Mouse (Mus musculus) lung, adult 18-20 months (tissue): ENCODE results near the gene Ccnq.
A peak's percentile ranks its signal among the peaks of the same experiment; 100 is the strongest.

Experiments
- DNase-seq, 2 experiments: peaks; one replicate each; pipeline ENCODE4 v3.0.0; 2022; ENCODE audit warnings: mixed read lengths in 2 of 2

Ccnq gene

DNA sequence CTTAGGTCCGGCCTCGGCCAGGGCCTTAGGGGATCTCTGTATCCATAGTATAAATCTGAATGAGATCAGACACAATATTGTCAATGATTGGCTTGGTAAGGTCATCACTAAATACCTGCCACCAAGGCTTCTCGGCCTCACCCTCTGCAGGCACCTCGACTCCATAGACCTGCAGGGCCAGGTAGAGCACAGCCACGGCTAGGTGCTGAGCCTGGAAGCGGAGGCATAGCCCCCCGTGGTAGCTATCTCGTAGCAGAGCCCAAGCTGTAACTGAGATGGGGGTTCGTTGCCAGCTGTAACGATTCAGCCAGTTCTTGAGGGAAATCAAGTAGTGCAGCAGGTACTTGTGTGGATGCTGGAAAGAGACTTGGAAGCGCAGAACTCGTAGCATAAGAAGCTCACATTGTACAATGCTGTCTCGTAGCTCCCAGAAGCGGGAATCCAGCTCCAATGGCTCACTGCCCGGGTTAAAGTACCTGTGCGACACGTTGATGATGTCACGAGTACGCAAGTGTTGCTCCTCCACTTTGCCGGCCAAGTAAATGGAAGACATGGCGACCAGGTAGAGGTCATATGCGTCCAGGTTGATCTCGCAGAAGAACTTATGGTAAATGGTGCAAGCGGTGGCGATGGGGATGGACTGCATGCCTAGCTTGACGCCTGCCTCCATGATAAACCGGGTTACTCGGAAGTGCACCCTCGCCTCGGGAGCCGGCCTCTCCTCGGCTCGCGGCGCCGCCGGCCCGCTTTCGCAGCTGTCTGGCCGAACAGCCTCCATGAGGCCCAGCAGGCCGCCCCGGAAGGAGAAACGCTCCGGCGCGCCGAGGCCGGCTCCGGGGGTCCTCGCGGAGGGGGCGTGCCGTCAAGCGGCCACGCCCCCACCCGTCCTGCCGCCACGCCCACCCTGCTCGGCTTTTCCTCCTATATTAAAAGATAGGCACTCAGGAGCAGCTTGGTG, at the start of gene Ccnq:
Gene Ccnq, minus strand, starts transcription at position 845 of the 958 bp plus-strand sequence.
- DNase-seq = peak; percentile 74 to 79

DNA sequence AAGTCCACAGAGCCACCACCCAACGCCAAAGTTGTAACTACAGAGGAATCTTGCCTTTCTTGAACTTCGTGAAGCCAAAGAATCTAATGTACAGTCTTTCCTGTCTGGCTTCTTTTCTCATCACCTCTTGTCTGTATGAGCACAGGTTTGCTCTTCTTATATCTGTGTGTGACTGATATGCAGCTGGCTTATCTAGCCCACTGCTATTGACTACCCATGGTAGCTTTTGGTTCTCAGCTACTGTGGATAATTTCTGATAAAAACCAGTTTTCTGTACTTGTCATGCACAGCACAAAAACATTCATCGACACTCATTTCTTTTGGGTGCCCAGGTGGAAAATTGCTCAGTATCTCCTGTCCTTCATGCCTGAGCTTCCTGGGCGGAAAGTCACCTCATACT, 49.6 kb upstream of the Ccnq start:
- no peak for DNase-seq

DNA sequence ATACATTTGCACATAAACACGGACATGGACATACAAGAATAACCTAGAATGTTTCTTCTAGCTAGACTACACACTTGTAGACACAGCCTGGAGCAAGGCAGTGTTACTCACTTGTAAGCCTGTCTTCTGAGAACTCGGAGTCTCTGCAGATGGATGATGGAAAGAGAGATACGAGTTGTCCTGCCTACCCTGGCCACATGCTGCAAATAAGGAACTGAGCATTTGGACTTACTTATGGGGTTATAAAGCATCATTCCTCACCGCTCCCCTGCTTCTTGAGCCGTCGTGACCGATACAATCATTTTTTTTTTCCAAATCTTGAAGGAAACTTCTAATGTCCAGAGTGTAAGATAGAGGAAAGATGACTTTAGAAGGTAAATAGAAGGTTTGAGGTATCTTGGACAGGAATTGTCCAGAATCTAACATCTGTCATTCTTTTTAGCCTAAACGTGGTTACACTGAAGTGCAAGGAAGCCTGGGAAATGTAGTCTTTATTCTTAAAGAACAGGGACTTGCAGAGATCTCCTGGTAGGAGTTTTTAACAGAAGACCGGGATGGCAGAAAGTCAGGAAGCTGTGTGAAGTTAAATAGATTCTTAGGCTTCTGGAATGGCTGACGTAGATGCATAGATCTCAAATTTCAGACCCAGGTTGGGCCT, 44.7 kb upstream of the Ccnq start:
- no peak for DNase-seq

DNA sequence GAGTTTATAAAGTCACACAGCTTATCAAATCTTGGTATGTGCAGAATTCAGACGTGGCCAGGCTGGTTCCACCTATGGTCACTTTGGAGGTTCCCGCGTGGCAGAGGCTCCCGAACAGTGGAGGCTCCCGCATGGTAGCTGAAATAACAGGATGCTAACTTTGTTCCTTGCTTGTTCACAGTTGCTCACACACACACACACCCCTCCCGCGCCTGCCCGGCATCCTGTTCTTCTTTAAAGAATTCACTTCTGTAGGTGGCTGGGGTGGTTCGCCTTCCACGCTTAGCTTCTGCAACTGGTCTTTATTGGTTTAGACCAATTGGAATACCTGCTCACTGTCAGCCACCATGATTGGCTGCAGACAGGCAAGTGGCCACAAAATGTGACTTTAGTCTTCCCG, 41.6 kb upstream of the Ccnq start:
- DNase-seq = no peak

DNA sequence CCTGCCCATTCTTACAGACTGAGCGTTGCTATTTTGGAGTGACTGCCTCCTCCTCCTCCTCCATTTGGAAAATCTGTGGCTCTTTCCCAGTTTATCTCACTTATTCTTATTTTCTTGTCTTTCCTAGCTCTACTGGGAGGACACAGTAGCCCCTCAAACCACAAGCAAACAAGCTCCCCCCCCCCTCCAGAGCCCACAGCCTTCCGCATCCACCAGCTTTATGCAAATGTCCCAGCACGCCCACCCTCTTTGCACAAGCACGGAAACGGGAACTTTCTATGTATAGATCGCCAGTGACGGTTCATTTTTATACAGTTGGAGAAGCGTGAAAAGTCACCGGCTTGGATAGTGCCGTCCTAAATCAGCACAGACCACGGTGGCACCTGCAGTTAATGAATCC, 40.9 kb upstream of the Ccnq start:
- no peak for DNase-seq

DNA sequence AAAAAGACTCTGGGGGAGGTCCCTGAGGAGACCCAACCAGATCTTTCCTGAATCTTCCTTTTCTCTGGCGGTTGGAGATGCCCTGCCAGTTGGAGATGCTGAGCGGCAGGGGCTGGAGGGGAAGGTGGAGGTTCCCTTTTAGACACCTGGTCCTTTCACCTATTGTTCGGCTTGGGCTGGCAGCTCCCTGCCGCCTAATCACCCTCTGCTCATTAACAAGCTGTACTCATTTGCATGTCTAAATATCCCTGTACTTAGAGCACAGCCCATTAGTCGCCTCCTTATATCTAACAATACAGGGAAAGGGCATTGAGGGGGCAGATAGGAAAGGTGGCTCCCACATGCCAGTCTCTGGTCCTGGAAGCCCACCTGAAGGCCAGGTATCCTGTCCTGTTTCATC, 40.5 kb upstream of the Ccnq start:
- DNase-seq = no peak

DNA sequence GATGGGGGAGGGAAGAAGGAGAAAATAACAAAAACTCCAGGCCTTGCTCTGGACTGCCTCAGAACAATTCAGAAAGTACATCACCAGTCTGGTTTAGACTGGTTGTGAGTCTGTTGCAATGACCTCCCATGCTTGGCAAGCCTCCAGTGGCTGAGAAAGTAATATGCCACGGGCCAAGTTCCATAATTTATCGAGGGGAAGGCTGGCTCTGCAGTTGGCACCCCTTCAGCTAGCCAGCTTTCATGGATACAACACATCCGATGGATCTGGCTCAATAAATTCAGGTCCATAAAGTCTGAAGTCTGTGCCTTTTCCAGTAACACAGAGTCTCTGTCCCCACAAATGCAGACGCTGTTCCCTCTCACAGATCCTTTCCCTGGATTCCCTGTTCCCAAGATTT, 40.1 kb upstream of the Ccnq start:
- DNase-seq = peak; percentile 66 to 72

DNA sequence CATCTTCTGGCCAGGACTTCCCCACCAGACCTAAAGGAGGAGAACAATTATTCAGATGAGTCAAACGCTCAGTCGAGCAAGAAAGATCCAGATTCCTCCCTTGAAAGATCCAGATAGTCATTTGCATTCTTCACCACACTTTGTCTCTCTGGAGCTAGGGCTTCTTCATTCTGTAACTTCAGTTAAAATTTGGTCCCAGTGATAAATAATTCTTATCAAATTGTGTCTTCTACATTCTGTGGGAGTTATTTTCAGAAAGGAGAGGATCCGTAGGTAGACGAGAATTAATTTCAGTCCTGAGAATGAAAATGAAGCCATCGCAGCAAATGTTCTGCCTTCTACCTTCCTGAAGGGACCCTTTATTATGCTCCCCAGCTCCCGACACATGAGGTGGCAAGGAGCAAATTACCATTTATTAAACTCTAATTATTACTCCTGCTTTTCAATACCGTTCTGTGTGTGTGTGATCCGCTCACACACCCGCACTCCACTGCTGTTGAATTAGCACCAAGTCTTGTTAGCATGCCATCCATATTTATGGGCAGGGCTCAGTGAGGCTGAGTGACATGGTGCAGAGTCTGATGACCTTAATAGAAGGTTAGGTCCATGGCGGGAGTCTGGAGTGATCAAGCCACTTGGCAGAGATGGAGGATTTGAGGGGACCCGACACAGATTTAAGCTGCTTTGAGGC, 38.0 kb upstream of the Ccnq start:
- no peak for DNase-seq

DNA sequence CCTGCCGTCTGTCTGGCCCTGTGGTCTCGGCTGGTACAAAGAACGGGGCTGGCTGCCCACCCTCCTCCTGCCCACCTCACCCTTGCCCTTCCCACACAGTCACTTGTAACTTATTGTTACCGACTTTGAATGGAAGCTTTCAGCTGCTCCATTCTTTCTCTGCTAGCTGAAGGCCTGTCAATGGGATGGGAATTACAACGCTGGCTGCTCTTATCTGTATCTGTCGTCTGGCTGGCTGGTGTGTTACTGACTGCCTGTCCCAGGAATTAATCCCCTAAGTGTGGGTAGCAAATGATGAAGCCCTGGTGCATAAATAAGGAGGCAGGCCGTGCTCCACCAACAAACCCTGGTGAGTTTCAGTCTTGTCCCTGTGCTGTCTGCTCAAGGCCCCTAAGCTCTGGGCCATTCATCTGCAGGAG, 34.5 kb upstream of the Ccnq start:
- DNase-seq = no peak

DNA sequence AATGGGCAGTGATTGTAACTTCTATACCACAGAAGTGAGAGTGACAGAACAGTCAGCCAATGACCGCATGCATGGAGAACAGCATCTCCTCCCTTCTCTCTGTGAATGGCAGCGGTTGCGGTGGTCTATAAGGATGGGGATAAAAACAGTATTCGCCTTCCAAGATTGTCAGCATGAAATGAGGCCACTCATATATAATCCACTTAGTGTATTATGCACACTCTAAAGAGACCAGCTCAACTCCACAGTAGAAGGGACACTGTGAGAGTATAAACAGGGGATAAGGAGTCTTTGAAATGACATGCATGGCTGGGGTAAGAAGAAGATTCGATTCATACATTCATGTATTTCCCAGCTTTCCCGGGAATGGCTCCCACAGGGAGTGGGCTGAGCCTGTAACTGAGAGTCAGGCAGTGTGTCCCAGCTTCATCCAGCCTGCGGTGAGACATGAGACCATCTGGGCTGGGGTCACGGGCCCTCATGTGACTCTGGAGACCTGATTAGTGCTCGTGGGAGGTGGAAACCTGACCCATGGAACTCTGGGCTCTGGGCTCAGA, 31.3 kb upstream of the Ccnq start:
- no peak for DNase-seq

DNA sequence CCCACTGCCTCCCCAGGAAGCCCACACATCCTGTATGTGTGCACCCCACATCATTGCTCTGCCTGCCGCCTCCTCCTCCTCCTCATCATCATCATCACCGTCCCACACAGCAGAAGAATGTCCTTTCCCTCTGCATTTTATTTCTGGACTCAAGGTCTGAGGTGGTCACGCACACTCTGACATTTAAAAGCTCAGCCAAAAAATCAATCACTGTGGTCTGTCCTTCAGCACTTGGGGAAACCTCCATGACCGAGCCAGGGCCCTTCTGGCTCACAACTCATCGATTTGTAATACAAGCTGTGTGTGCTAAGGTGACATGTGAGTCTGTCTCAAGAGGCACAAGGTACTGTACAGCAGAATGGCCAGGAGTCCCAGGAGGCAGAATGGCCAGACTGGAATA, 30.8 kb upstream of the Ccnq start:
- DNase-seq = no peak

DNA sequence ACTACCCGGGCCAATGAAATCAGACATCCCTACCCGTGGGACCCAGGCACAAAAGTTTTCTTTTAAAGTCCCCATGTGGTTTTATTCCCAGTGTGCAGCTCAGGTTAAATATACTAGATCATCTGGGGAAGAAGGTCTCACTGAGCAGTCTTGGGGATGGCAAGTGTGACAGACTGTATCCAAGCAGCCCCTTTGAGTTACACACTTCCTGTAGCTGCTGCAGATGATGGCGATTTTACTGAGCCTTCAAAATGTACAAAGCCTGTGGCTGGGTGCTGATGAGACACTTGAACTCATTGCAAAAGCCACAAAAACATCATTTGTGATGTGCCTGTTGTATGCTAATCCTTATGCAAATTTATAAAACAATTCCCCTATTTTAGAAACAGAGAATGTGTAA, 29.0 kb upstream of the Ccnq start:
- DNase-seq = no peak

DNA sequence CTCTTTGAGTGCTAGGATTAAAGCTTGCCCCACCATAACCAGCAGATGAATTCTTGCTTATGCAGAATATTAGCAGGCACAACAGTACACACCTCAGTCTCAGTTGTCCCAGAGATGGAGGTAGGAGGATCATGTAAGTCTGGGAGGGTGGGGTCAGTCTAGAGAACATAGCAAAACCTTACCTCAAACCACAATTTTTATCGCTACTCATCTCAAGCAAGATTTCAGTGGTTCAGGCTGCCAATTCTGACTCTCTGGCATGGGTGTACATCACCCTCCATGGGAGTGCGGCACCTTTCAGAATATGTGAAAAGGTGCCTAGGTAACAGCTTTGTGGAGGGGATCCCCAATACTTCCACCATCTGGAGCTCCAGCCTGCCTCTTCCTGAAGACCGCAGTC, 28.5 kb upstream of the Ccnq start:
- no peak for DNase-seq

DNA sequence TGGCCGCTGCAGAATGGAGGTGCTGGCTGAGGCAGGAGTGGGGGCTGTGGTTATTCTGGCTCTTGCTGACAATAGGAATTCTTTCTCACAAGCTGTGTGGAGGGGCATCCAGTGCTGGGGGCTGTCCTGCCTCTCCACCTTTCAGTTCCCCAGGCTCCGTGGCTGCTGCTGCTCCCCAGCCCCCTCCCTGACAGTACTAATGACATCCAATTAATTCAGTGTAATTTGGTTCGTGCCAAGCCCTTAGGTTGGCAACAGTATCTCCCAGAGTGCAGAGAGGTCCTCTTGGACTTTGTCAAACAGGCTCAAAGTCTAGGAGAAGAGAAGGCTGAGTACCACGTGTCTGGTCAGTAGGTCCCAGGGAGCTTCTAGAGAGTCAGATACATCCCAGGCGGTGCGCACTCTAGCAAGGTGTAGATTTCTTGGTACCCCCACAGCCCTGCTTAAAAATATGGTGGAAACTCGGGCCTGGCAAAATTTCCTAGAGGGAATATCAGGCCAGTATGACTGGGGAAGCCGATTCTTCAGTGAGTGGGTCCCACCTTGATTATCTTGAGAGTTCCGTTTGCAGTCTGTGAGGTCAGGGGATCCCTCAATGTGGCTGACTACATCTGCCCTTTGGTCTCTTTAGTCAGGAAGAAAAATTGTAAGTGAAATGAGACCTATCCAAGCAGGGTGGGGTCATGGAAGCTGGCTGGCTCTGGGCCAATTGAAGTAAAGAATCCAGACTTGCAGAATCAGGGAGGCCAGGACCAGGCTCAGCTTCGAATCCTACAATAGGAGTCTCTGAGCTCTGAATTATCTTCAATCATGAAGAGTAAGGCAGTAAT, 26.5 kb upstream of the Ccnq start:
- no peak for DNase-seq

DNA sequence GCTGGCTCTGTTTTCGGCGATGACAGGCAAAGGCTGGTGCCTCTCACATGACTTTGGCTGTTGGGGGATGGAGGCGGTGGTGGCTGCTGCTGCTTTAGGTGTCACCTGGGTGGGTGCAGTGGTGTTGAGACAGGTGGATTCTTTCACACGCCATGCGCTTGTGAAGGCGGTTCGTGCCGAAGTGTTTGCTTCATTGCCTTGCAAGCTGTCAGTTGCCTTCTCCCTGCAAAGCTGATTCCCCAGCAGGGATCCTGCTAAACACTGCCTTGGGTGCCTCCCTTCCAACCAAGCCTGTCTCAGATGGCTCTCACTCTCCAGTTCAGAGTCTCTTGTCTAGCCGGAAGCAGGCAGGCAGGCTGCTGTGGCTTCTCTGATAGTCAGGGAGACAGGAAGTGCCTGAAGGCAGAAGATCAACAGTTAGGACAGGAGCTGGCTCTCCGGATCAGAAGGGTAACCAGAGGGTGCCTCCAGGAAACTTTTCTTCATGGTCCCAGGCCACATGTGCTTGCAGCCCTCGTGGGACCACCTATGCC, 20.3 kb upstream of the Ccnq start:
- peak in 1 of 2 experiments; percentile 29 for DNase-seq

DNA sequence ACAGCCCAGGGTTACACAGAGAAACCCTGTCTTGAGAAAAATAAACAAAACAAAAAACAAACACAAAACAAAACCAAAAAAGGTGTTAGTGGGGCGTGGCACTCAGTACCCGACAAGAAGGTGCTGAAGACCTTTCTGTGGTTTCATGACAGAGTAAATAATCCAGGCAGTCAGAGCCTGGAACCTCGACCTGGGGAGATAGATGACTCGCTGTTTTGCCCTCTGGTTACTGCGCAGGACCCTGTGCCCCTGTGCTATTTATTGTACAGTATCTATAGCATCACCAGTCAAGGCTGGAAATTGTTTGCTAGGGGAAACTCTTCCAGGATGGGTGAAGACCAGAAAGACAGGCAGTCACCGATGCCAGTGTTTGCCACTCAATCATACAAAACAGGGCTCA, 18.9 kb upstream of the Ccnq start:
- no peak for DNase-seq

DNA sequence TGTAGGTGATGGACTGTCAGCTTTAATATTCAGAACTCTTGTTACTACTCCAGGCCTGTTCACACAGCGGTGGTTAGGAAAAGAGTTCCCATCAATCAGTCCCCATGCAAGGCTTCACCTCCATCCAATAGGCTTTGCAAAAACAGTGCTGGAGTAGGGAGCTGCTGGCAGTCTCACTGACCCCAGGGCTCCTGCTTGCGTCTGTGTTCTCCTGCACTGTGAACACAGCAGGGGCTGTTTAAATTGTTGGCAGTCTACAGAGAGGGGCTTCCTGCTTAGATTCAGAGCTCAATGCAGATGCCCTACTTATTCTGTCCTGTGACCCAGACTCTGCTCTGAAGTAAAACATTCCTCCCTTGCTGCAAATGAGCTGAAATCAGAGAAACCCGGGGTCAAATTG, 17.2 kb upstream of the Ccnq start:
- no peak for DNase-seq

DNA sequence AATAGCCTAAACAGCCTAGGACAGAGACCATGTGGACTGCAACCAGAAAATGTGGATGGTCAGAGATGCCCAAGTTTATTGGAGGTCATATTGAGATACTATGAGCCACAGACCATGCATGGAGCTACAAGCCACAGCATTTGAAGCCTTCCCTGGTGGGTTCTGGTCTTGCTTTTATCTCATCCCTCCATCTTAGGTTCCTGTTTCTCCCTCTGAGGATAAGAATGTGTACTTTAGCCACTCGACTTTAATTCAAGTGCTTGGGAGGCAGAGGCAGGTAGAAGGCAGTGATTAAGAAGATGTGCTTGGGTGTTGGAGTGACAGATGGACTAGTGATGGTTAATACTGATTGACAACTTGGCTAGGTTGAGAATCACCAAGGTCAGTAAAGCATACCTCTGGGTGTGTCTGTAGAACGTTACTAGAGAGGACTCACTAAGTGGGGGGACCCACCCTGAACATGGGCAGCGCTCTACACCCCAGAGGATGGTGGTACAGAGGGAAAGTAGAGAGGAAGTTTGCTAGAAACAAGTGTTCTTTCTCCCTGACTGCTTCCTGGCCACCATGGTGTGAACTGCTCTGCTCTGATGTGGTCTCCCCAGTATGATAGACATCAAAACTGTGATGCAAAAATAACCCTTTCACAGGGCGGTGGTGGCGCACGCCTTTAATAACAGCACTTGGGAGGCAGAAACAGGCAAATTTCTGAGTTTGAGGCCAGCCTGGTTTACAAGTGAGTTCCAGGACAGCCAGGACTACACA, 14.7 kb upstream of the Ccnq start:
- no peak for DNase-seq

DNA sequence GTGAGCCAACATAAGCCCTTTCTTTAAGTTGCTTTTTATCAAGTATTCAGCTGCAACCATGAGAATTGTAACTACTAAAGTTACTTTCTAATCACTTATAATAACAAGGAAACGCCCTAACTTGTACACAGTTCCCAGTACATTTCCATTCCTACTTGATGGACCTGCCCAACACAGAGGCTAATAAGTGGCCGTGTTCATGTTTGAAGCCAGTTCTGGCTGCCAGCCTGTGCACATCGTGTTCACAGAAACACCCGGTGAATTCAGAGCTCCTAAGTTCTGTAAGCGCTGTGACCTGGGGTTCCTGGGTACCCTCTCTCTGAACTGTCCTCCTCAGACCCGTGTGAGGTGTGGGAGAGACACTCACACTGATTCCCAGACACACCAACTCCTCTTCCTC, 13.3 kb upstream of the Ccnq start:
- DNase-seq = peak in 1 of 2 experiments; percentile 27

DNA sequence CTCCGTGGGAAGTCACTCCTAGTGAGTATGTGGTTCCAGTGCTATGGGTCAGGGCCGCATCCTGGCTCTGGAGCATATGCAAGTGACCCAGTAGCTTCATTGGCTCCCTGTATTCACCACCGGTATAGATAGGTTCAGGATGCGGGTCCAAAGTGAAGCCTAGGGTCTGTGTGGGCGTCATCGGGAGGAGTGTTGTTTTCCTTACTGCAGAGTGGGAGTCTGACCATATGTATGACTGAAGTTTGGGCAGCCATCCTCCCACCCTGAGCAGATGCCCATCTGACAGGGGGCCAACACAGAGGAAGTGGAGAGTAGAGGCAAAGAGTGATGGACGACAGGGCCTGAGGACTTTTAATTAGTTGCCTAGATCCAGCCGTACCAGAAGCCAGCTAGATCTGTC, 12.8 kb upstream of the Ccnq start:
- no peak for DNase-seq

DNA sequence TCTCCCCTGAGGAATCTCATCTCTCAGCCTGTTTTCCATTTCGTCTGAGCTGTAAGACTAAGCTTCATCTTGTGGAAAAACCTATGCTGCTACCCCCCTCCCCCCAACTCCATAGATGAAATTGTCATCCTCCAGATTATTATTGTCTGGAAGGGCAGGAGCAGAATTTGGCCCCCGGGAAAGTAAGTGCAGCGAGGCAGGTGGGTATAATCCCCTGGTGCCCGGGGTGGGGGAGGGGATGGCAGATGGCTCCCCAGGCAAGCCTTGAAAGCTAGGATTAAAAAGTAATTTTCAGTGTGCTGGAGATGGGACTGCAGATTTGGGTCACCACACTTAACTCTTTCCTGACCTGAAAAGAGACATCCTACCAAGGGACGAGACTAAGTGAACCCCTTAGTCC, 10.7 kb upstream of the Ccnq start:
- no peak for DNase-seq
